Mouse (Mus musculus) lung, embryonic 15.5 days (tissue): ENCODE measurements around the gene Fhad1. TPM values are rescaled to one million over a fixed set of nuclear protein-coding genes. Genes with fewer than 3 reads are reported as not detected.
A peak's percentile ranks its signal among the peaks of the same experiment; 100 is the strongest.
"Not testable (repeated sequence)": the region's sequence is repeated elsewhere in the genome, so short reads cannot be mapped to it uniquely, and the experiment has no call there.

Source experiments
- ATAC-seq: fragments of 200-750 bp; cut with Nextera tagmentation; 2 replicates; pipeline ENCODE4 v1.8.0; 2017; ENCODE audit warnings: moderate number of reproducible peaks, borderline replicate concordance; ENCODE audit not compliant: low FRiP score, low TSS enrichment; ENCODE audit errors: extremely low read depth
- H3K27ac ChIP-seq: fragments of 300-500 bp; sonication (generic); 2 replicates; pipeline ENCODE4 v1.5.1; 2015; ENCODE audit warnings: moderate library complexity, mild to moderate bottlenecking, inconsistent platforms
- H3K27me3 ChIP-seq: fragments of 300-500 bp; sonication (generic); 2 replicates; pipeline ENCODE4 v1.6.1; 2015; ENCODE audit warnings: inconsistent platforms
- H3K36me3 ChIP-seq: fragments of 300-500 bp; sonication (generic); 2 replicates; pipeline ENCODE4 v1.6.1; 2015; ENCODE audit warnings: inconsistent platforms
- H3K4me1 ChIP-seq: fragments of 300-500 bp; sonication (generic); 2 replicates; pipeline ENCODE4 v1.6.1; 2015; ENCODE audit warnings: inconsistent platforms
- H3K4me2 ChIP-seq: fragments of 300-500 bp; sonication (generic); 2 replicates; pipeline ENCODE4 v1.6.1; 2015; ENCODE audit warnings: inconsistent platforms, mild to moderate bottlenecking, moderate library complexity
- H3K4me3 ChIP-seq: fragments of 300-500 bp; sonication (generic); 2 replicates; pipeline ENCODE4 v1.5.1; 2015; ENCODE audit warnings: mild to moderate bottlenecking, inconsistent platforms
- H3K9ac ChIP-seq: fragments of 300-500 bp; sonication (generic); 2 replicates; pipeline ENCODE4 v1.6.1; 2015; ENCODE audit warnings: inconsistent platforms
- H3K9me3 ChIP-seq: fragments of 300-500 bp; sonication (generic); 2 replicates; pipeline ENCODE4 v1.6.1; 2016; ENCODE audit warnings: inconsistent platforms
- WGBS: fragments of 180-500 bp; shearing (Covaris S2); methylation state at CpG from one replicate; pipeline ENCODE4 v1.1.7; 2015; 5-methylcytosine and 5-hydroxymethylcytosine counted together
- polyA plus RNA-seq: library from polyadenylated mRNA; unstranded; fragments of >200 nt; fragmentation: Nextera tagmentation; extraction: Ambion mirVana; gene quantifications from 2 replicates; pipeline ENCODE4 v1.2.1, GENCODE M21; 2015

The Fhad1 gene
- polyA plus RNA-seq, 1 experiment from 2014 or later: 1.7 TPM

GRCm38 (mm10) chr4:142053261-142053660 lies 38.4 kb upstream of the Fhad1 start:
- Histone ChIP-seq H3K9ac (no peak overlapping the region), H3K4me3 (no peak overlapping the region), H3K9me3 (no peaks in the 10 kb centered on the region), H3K4me2 (no peak overlapping the region), H3K27me3 (no peaks in the 10 kb centered on the region), H3K27ac (no peak overlapping the region), H3K36me3 (no peaks in the 10 kb centered on the region), H3K4me1 (peaks cover 8% of the 10 kb centered on the region; the same call in 1 of the 2 replicates)
- no peak for ATAC-seq
- WGBS: 46% methylated on average over 4 of the region's 4 CpGs

DNA sequence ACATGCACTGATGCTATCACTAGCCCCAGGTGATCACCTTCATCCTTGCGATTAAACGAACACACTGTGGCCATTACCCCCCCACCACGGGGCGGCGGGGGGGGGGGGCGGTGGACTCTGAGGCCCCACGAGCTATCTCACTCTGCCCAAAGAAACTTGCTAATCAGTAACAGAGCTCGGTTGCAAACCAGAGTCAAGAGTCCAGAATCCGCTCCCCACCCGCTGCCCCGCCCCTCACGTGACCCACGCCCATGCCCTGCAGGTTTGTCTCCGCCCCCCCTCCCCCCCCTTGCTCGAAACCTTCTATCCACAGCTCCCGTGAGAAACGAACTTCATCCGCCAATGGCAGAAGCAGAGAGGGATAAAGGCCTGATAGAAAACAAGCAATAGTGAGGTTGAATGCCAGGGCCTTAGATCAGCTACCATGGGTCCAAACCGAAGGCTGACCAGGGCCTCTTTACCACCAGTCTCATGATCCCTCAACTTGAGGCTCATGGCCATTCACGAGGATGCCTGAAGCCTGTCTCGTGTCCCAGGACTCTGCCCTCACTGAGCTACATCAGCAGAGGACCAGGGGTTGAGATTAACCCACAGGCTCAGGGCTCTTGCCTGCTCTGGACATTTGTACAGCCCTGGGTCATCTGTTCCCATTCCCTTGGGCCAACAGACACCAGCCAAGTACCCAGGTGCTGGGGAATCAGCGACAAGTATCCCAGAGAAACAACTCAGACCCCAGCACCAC lies 37.7 kb upstream of the Fhad1 start:
- Histone ChIP-seq H3K4me3 (no peak overlapping the region), H3K9ac (no peak overlapping the region), H3K27me3 (no peaks in the 10 kb centered on the region), H3K4me1 (peaks cover 8% of the 10 kb centered on the region; the same call in 1 of the 2 replicates), H3K4me2 (peak overlapping the region; percentile 12), H3K36me3 (no peaks in the 10 kb centered on the region), H3K9me3 (no peaks in the 10 kb centered on the region), H3K27ac (no peak overlapping the region)
- ATAC-seq: peak; percentile 20; the same call in 1 of the 2 replicates
- 39% methylated on average over 22 of the region's 22 CpGs for WGBS

- not testable (repeated sequence) for ATAC-seq, H3K27me3 ChIP-seq, H3K9me3 ChIP-seq, H3K4me3 ChIP-seq, H3K27ac ChIP-seq, H3K36me3 ChIP-seq, H3K9ac ChIP-seq
- 73% methylated on average over 6 of the region's 6 CpGs for WGBS
- Histone ChIP-seq H3K4me1 (peaks cover 11% of the 10 kb centered on the region; the same call in 1 of the 2 replicates), H3K4me2 (peak overlapping the region; percentile 12)
These were observed 37.0 kb upstream of the Fhad1 start for GRCm38 (mm10) chr4:142051883-142052282.

DNA sequence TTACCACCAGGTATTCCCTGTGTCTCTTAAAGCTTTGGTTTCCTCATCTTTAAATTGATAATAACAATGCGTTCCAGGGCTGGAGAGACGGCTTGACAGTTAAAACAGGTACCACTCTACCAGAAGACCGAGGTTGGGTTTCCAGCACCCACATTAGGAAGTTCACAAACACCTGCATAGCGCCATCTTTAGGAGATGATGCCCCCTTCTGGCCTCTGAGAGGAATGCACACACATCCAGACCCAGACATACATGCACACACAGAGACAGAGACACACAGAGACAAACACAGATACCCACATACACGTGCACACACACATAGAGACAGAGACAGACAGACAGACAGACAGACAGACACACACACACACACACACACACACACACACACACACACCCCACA lies 35.1 kb upstream of the Fhad1 start:
- Histone ChIP-seq H3K4me1 (peaks cover 12% of the 10 kb centered on the region; the same call in 1 of the 2 replicates), H3K4me2 (no peak overlapping the region), H3K9me3 (no peaks in the 10 kb centered on the region), H3K27me3 (no peaks in the 10 kb centered on the region), H3K27ac (no peak overlapping the region), H3K9ac (no peak overlapping the region), H3K36me3 (no peaks in the 10 kb centered on the region), H3K4me3 (no peak overlapping the region)
- ATAC-seq: no peak
- 91% methylated on average over 5 of the region's 5 CpGs for WGBS

DNA sequence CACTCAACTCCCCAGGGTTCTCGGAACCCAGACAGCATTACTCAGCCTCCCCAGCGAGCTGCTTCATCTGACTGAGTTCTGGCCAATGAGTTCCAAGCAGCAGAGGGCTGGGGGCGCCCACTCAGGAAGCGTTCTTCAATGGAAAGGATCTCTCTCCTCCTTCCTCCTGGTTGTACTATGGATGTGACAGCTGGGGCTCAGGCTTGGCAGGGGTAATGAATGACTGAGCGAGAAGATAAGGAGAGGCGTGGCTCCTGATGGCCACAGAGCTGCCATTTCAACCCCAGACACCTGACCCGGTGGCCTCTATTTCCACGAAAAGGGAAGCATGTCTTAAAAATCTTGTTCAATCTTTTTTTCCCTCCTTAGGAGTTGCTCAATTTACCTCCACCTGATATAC lies 33.5 kb upstream of the Fhad1 start:
- 51% methylated on average over 8 of the region's 8 CpGs for WGBS
- Histone ChIP-seq H3K27me3 (no peaks in the 10 kb centered on the region), H3K4me2 (no peak overlapping the region), H3K4me1 (peaks cover 12% of the 10 kb centered on the region; the same call in 1 of the 2 replicates), H3K36me3 (no peaks in the 10 kb centered on the region), H3K27ac (no peak overlapping the region), H3K4me3 (no peak overlapping the region), H3K9ac (no peak overlapping the region), H3K9me3 (no peaks in the 10 kb centered on the region)
- no peak for ATAC-seq

- Histone ChIP-seq H3K9me3 (no peaks in the 10 kb centered on the region), H3K9ac (no peak overlapping the region), H3K27me3 (no peaks in the 10 kb centered on the region), H3K4me3 (no peak overlapping the region), H3K36me3 (no peaks in the 10 kb centered on the region), H3K4me1 (peaks cover 16% of the 10 kb centered on the region), H3K4me2 (no peak overlapping the region), H3K27ac (peak overlapping the region; percentile 2; the same call in 1 of the 2 replicates)
- ATAC-seq: no peak
- 61% methylated on average over 5 of the region's 5 CpGs for WGBS
These were observed 32.1 kb upstream of the Fhad1 start for GRCm38 (mm10) chr4:142047005-142047404.

DNA sequence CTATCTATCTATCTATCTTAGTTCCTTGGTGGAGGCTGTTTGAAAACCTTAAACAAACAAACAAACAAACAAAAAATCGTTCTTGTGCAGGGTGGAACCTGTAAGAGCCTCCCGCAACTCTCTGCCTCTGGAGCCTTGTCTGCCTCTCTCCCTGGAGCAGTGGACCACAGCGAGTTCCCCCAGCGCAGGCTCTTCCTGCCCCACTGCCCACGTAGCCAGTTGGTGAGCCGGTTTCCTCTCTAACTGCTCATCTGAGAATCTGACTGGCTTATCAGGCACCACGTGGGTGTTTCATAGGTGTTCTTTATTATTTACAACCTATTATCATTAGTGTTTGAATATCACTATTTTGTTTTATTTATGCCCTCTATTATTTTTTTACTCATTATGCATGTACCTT lies 31.6 kb upstream of the Fhad1 start:
- WGBS: 75% methylated on average over 7 of the region's 7 CpGs

DNA sequence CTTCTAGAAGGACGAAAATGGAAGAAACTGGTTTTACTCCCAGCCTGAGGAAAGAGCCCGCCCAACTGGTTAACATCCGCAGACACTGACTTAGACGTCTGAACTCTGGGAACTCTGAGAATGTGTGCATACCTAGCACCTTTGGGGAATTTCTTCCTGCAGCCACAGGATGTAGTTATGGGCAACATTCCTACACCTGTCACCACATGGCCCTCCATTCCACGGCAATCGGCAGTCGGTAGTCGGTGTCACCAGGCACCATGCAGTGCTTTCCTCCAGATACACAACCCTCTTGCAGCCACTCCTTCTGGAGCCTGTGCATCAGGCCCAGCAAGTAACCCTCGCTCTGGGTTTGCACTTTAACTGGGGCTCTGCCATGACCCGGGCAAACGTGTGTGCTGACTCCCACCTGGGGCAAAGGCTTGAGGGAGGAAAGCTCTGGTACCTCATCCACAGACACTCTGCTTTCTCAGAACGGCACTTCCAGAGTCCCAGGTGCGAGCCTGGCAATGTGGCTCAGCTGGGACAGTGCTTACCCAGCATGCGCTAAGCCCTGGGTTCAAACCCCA lies 30.8 kb upstream of the Fhad1 start:
- H3K36me3 ChIP-seq: no peaks in the 10 kb centered on the region
- 65% methylated on average over 14 of the region's 14 CpGs for WGBS
- no peaks in the 10 kb centered on the region for H3K9me3 ChIP-seq
- H3K27ac ChIP-seq: no peak overlapping the region
- H3K27me3 ChIP-seq: no peaks in the 10 kb centered on the region
- H3K9ac ChIP-seq: no peak overlapping the region
- peaks cover 23% of the 10 kb centered on the region for H3K4me1 ChIP-seq
- no peak overlapping the region for H3K4me2 ChIP-seq
- ATAC-seq: no peak
- no peak overlapping the region for H3K4me3 ChIP-seq

More for the DNA sequence above, 31.6 kb upstream of the Fhad1 start:
- no peaks in the 10 kb centered on the region for H3K9me3 ChIP-seq
- H3K27me3 ChIP-seq: no peaks in the 10 kb centered on the region
- H3K36me3 ChIP-seq: no peaks in the 10 kb centered on the region
- no peak overlapping the region for H3K27ac ChIP-seq
- H3K4me2 ChIP-seq: no peak overlapping the region
- no peak overlapping the region for H3K9ac ChIP-seq
- H3K4me3 ChIP-seq: no peak overlapping the region
- H3K4me1 ChIP-seq: peaks cover 20% of the 10 kb centered on the region
- ATAC-seq: no peak

GRCm38 (mm10) chr4:142044452-142044851 lies 29.6 kb upstream of the Fhad1 start:
- Histone ChIP-seq H3K4me2 (no peak overlapping the region), H3K9me3 (no peaks in the 10 kb centered on the region), H3K4me1 (peaks cover 23% of the 10 kb centered on the region), H3K27ac (no peak overlapping the region), H3K4me3 (no peak overlapping the region), H3K27me3 (no peaks in the 10 kb centered on the region), H3K9ac (no peak overlapping the region), H3K36me3 (no peaks in the 10 kb centered on the region)
- peak; percentile 35; the same call in 1 of the 2 replicates for ATAC-seq
- WGBS: 39% methylated on average over 12 of the region's 12 CpGs

- Histone ChIP-seq H3K9me3 (no peaks in the 10 kb centered on the region), H3K27ac (no peak overlapping the region), H3K4me1 (peaks cover 18% of the 10 kb centered on the region), H3K36me3 (peaks cover 7% of the 10 kb centered on the region; the same call in 1 of the 2 replicates), H3K27me3 (no peaks in the 10 kb centered on the region), H3K9ac (no peak overlapping the region), H3K4me3 (no peak overlapping the region), H3K4me2 (no peak overlapping the region)
- 82% methylated on average over 9 of the region's 9 CpGs for WGBS
- ATAC-seq: no peak
These were observed 24.9 kb upstream of the Fhad1 start for GRCm38 (mm10) chr4:142039662-142040353.

GRCm38 (mm10) chr4:142037897-142038296 lies 23.0 kb upstream of the Fhad1 start:
- H3K9ac ChIP-seq: no peak overlapping the region
- H3K4me3 ChIP-seq: no peak overlapping the region
- H3K27me3 ChIP-seq: no peaks in the 10 kb centered on the region
- H3K4me2 ChIP-seq: no peak overlapping the region
- H3K27ac ChIP-seq: no peak overlapping the region
- peaks cover 11% of the 10 kb centered on the region for H3K4me1 ChIP-seq
- 53% methylated on average over 4 of the region's 4 CpGs for WGBS
- ATAC-seq: no peak
- H3K36me3 ChIP-seq: peaks cover 7% of the 10 kb centered on the region; the same call in 1 of the 2 replicates
- H3K9me3 ChIP-seq: no peaks in the 10 kb centered on the region

DNA sequence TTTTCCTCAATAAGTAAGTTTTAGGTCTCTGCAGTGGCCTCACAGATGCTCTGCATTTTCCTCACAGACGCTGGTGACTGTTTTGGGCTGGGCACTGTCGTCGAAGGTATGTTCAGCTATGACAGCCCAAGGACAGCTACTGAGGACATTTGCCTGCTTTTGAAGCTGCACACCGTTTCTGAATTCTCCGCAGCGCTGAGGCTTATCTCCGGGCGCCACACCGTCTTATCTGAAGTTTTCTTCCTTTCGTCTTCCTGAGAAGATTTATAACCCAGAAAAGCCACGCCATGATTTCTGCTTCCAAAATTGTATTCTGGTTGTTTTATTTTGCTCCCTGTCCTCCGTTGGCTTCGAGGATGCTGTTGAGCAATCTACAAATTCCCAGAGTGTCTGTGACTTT lies 13.7 kb upstream of the Fhad1 start:
- Histone ChIP-seq H3K4me2 (no peak overlapping the region), H3K4me1 (no peaks in the 10 kb centered on the region), H3K27ac (no peak overlapping the region), H3K27me3 (no peaks in the 10 kb centered on the region), H3K9me3 (no peaks in the 10 kb centered on the region), H3K9ac (no peak overlapping the region), H3K36me3 (no peaks in the 10 kb centered on the region), H3K4me3 (no peak overlapping the region)
- WGBS: 40% methylated on average over 13 of the region's 13 CpGs
- no peak for ATAC-seq
